Mouse (Mus musculus) forebrain, embryonic 13.5 days (tissue): ENCODE results near the gene Slc35f4. TPM values are rescaled to one million over a fixed set of nuclear protein-coding genes. Genes with fewer than 3 reads are reported as not detected.

Experiments
- ATAC-seq: fragments of 200-750 bp; cut with Nextera tagmentation; 2 replicates; pipeline ENCODE4 v1.8.0; 2017
- H3K27ac ChIP-seq: fragments of 300-500 bp; sonication (generic); 2 replicates; pipeline ENCODE4 v1.5.1; 2015; ENCODE audit warnings: inconsistent platforms, mild to moderate bottlenecking, moderate library complexity
- H3K27me3 ChIP-seq: fragments of 300-500 bp; sonication (generic); 2 replicates; pipeline ENCODE4 v1.6.1; 2015; ENCODE audit warnings: mild to moderate bottlenecking, inconsistent platforms
- H3K36me3 ChIP-seq: fragments of 300-500 bp; sonication (generic); 2 replicates; pipeline ENCODE4 v1.6.1; 2015; ENCODE audit warnings: mild to moderate bottlenecking, inconsistent platforms; ENCODE audit not compliant: poor library complexity, severe bottlenecking
- H3K4me1 ChIP-seq: fragments of 300-500 bp; sonication (generic); 2 replicates; pipeline ENCODE4 v1.6.1; 2015; ENCODE audit warnings: inconsistent platforms
- H3K4me2 ChIP-seq: fragments of 300-500 bp; sonication (generic); 2 replicates; pipeline ENCODE4 v1.6.1; 2015; ENCODE audit warnings: inconsistent platforms, mild to moderate bottlenecking, moderate library complexity
- H3K4me3 ChIP-seq: fragments of 300-500 bp; sonication (generic); 2 replicates; pipeline ENCODE4 v1.5.1; 2015; ENCODE audit warnings: mild to moderate bottlenecking, inconsistent platforms
- H3K9ac ChIP-seq: fragments of 300-500 bp; sonication (generic); 2 replicates; pipeline ENCODE4 v1.6.1; 2015; ENCODE audit warnings: mild to moderate bottlenecking, inconsistent platforms
- H3K9me3 ChIP-seq: fragments of 300-500 bp; sonication (generic); replicated peaks from 2 replicates; pipeline ENCODE4 v1.6.1; 2016; ENCODE audit warnings: inconsistent platforms
- WGBS: fragments of 180-500 bp; shearing (Covaris S2); methylation state at CpG from one replicate; pipeline ENCODE4 v1.1.7; 2015; 5-methylcytosine and 5-hydroxymethylcytosine counted together
- polyA plus RNA-seq: library from polyadenylated mRNA; unstranded; fragments of >200 nt; fragmentation: Nextera tagmentation; extraction: Ambion mirVana; gene quantifications from 2 replicates; pipeline ENCODE4 v1.2.1, GENCODE M21; 2015

The Slc35f4 gene
- 2.7 and 3.2 TPM in 2 replicates for polyA plus RNA-seq

DNA sequence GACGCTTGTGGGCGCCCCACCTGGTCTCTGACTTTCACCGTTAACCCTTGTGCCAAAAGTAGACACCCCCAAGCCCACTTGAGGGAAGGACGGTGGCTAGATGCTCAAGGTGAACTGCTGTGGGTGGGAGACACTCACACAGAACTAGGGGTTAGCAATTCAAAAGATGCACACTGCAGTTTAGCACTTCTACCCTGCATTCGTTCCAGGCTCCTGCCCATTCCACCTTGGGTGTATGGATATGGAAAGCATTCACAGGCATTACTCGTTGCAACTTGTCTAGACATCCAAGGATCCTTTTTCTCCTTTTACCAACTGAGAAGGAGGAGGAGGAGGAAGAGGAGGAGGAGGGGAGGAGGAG is at the start of gene Slc35f4:
Gene Slc35f4, minus strand, starts transcription at position 116 of the 361 bp plus-strand sequence.
- Histone ChIP-seq H3K4me1 (peaks cover 13% of the 10 kb centered on the region), H3K4me2 (peak within 1 kb of the TSS; percentile 97), H3K27me3 (peaks cover 11% of the 10 kb centered on the region; the same call in 1 of the 2 replicates), H3K9ac (peak within 1 kb of the TSS; percentile 67), H3K4me3 (peak within 1 kb of the TSS; percentile 53), H3K36me3 (no peaks in the 10 kb centered on the region), H3K27ac (no peak within 1 kb of the TSS; the same call in 1 of the 2 replicates), H3K9me3 (no peaks in the 10 kb centered on the region)
- 6% methylated on average over 6 of the region's 6 CpGs for WGBS
- no peak; the same call in 1 of the 2 replicates for ATAC-seq

DNA sequence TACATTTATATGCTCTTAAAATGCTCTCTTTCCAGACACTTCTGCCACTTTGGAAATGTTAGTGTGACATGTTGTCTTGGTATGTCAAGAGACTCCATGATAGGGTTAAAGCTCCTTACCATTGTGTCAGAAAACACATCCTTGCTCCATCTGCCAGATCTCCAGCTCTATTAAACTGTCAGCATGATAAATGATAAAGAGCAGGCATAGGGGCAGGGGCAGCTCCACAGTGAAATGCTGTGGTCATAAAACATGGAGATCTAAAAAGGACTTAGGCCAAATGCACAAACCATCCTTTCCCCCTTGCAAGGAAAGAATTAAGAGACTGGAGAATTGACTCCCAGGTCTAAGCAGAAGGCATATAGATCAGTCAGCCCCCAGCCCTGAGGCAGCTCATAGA is 42.5 kb upstream of the Slc35f4 start:
- Histone ChIP-seq H3K9ac (no peak overlapping the region), H3K4me2 (no peak overlapping the region), H3K9me3 (no peaks in the 10 kb centered on the region), H3K36me3 (no peaks in the 10 kb centered on the region), H3K4me3 (no peak overlapping the region), H3K4me1 (no peaks in the 10 kb centered on the region), H3K27me3 (no peaks in the 10 kb centered on the region), H3K27ac (no peak overlapping the region)
- ATAC-seq, result no peak

DNA sequence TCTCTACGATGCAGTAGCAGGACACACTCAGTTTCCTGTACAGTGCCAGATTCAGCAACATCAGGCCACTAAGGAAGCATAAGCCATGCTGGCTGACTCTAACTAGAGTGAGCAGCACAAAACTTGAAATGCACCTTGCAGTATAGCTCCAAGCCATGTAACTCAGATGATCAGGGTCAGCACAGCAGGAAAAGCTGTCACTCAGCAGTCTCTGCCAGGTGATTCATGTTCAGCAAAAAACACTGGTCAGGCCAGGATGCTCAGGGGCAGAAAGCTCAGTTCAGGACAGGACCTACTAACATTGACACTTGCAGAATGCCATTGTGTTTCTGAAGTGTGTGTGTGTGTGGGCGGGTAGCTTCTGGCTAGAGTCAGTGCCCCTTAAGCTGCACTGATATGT is 34.9 kb upstream of the Slc35f4 start:
- Histone ChIP-seq H3K4me1 (no peaks in the 10 kb centered on the region), H3K9me3 (no peaks in the 10 kb centered on the region), H3K9ac (no peak overlapping the region), H3K27ac (no peak overlapping the region), H3K4me2 (no peak overlapping the region), H3K4me3 (no peak overlapping the region), H3K27me3 (no peaks in the 10 kb centered on the region), H3K36me3 (no peaks in the 10 kb centered on the region)
- no peak for ATAC-seq
- 71% methylated on average over 2 of the region's 2 CpGs for WGBS

DNA sequence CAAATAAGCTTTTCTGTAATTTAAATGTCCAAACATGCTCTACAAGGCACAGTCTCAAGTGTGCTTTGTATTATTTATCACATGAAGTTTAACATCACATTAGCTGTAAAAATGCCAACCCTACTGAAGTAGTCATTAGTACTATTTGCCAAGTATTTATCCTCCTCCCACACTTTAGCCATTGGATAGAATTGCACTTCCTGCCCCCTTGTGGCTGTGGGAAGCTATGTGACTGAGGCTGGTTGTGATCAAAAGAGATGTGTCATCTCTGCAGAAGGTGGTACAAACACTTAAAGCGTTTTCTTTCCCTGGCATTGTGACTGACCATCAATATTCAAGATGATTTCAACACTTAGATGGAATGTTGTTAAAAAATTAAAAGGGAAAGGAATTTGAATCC is 14.3 kb upstream of the Slc35f4 start:
- Histone ChIP-seq H3K27me3 (no peaks in the 10 kb centered on the region), H3K27ac (no peak overlapping the region), H3K36me3 (no peaks in the 10 kb centered on the region), H3K4me2 (no peak overlapping the region), H3K4me3 (no peak overlapping the region), H3K9ac (no peak overlapping the region), H3K4me1 (no peaks in the 10 kb centered on the region), H3K9me3 (no peaks in the 10 kb centered on the region)
- ATAC-seq, result no peak
- WGBS, result 40% methylated on average over 1 of the region's 1 CpGs

DNA sequence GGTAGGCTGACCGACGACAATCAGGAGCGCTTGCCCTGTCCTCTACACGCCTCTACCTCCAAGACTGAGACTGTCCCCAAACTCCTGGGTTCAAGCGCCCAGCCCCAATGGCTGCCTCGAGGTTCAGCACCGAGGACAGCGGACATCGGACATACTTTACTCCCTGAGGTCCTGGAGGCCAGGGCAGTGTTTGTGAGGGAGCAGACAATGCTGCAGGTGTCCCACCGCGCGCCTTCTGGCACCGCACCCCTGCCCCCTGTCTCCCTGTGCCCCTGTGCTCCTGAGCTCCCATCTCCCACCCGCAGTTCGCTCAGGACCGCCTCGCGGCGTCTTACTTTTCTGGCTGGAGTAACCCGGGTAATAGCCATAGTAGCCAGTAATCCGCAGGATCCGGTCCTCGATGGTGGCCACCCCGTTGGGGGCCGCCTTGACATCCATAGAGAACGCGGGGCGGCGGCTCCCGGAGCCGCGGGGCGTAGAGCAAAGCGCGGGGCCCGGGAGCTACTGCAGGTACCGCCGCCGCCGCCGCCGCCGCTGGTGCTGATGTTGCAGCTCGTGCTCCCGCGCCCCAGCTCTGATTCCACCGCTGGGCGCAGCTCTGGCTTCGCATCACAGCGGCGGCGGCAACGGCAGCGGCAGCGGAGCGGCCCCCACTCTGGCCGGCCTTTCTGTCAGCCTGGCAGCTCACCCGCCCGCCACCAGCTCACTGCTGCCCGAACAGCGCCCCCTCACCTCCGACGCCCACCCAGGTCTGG is 493 bp downstream of the Slc35f4 start:
- Histone ChIP-seq H3K36me3 (no peaks in the 10 kb centered on the region), H3K9ac (peak overlapping the region; percentile 67), H3K27ac (no peak overlapping the region; the same call in 1 of the 2 replicates), H3K4me3 (peak overlapping the region; percentile 53), H3K27me3 (peaks cover 11% of the 10 kb centered on the region; the same call in 1 of the 2 replicates), H3K4me1 (peaks cover 13% of the 10 kb centered on the region), H3K9me3 (no peaks in the 10 kb centered on the region), H3K4me2 (peak overlapping the region; percentile 97)
- 2% methylated on average over 39 of the region's 63 CpGs for WGBS
- ATAC-seq, result peak; percentile 82

DNA sequence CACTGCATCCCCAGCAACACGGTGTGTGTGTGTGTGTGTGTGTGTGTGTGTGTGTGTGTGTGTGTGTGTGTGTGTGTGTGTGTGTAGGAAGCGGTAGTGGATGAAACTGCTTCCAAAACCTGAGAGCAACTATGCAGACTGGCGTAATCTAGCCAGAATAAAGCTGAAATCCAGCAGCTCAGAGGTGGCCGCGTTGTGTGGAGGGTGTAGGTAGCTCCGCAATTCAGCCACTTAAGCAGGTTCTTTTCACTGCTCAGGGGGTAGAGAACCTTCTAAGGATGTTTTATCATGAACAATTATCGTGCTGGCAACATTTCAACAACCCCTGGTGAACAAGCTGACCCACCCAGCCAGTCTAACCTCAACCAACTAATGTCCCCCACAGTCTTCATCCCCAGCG is 1.2 kb downstream of the Slc35f4 start:
- peak; percentile 54 for ATAC-seq
- no peaks in the 10 kb centered on the region for H3K9me3 ChIP-seq
- peak overlapping the region; percentile 53 for H3K4me3 ChIP-seq
- peaks cover 13% of the 10 kb centered on the region for H3K4me1 ChIP-seq
- WGBS, result 56% methylated on average over 7 of the region's 8 CpGs
- peak overlapping the region; percentile 67; the same call in 1 of the 2 replicates for H3K9ac ChIP-seq
- no peak overlapping the region for H3K27ac ChIP-seq
- H3K4me2 ChIP-seq, result peak overlapping the region; percentile 97
- peaks cover 11% of the 10 kb centered on the region; the same call in 1 of the 2 replicates for H3K27me3 ChIP-seq
- no peaks in the 10 kb centered on the region for H3K36me3 ChIP-seq

DNA sequence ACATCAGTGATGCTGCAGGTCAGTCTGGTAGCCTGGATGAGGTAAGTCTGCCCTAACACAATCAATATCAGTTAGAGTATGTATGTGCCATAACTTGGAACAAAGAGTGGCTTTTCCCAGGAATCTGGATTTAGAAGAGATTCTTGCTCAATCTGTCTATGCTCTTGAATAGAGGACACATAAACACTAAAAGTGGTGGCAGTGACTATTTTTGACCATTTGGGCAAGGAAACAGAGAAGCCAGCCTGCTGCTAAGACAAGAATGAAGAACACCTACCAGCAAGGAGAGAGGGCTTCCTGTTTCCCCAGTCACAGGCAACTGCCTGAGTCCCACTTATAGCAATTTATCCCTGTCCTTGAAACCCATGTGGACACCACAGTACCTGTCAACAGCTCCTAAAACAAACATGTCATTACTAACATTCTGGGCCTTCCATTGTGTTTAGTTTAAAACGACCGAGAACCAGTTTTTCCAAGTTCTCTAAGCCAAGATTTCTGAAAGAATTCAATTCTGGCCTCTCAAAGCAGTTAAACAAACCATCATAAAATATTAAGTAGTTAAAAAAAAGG is 10.7 kb downstream of the Slc35f4 start:
- WGBS, result 84% methylated on average over 2 of the region's 2 CpGs
- no peak overlapping the region for H3K27ac ChIP-seq
- H3K9me3 ChIP-seq, result no peaks in the 10 kb centered on the region
- no peak overlapping the region for H3K4me2 ChIP-seq
- H3K4me3 ChIP-seq, result no peak overlapping the region
- H3K4me1 ChIP-seq, result no peaks in the 10 kb centered on the region
- H3K9ac ChIP-seq, result no peak overlapping the region
- H3K36me3 ChIP-seq, result no peaks in the 10 kb centered on the region
- H3K27me3 ChIP-seq, result no peaks in the 10 kb centered on the region
- ATAC-seq, result no peak

DNA sequence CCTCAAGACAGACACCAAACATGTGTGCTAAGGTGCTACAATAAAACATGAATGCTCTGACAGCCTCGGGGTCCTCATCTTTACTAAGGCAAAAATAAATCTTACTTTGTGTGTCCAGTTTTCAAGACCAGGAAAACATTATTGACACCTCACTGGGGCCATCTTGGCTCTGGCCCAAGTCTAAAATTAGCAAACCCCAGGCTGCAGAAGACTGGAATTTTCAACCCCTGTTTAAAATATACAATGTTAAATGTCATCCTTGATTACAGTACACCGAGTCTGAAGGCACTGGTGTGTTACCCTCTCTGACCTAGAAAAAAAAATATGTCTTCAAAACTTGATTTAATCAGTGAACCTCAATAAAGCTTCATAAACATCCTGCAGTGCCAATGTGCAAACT is 11.7 kb downstream of the Slc35f4 start:
- Histone ChIP-seq H3K4me2 (no peak overlapping the region), H3K4me1 (no peaks in the 10 kb centered on the region), H3K4me3 (no peak overlapping the region), H3K27ac (no peak overlapping the region), H3K36me3 (no peaks in the 10 kb centered on the region), H3K27me3 (no peaks in the 10 kb centered on the region), H3K9ac (no peak overlapping the region), H3K9me3 (no peaks in the 10 kb centered on the region)
- 74% methylated on average over 2 of the region's 2 CpGs for WGBS
- ATAC-seq, result no peak

DNA sequence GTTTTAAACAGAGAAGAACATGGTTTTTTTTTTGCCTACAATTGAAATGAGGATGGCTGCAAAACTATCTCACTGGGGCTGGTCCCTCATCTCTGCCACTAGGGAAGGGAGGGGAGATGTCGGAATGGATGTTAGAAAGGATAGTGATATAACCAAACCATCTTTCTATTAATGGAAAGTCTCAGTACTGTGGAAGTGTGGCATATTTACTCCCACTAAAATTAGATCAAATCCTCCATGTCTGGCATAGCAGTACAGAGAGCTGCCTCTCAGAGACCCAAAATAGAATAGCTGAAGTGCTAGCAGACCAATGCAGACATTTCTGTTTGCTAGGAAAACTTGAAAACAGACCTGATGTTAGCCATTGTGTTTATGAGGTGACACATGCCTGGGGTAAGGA is 30.7 kb downstream of the Slc35f4 start:
- Histone ChIP-seq H3K9ac (no peak overlapping the region), H3K36me3 (no peaks in the 10 kb centered on the region), H3K4me3 (no peak overlapping the region), H3K27me3 (no peaks in the 10 kb centered on the region), H3K4me2 (no peak overlapping the region), H3K9me3 (no peaks in the 10 kb centered on the region), H3K4me1 (no peaks in the 10 kb centered on the region), H3K27ac (no peak overlapping the region)
- ATAC-seq, result no peak
- WGBS, result 92% methylated on average over 1 of the region's 1 CpGs

DNA sequence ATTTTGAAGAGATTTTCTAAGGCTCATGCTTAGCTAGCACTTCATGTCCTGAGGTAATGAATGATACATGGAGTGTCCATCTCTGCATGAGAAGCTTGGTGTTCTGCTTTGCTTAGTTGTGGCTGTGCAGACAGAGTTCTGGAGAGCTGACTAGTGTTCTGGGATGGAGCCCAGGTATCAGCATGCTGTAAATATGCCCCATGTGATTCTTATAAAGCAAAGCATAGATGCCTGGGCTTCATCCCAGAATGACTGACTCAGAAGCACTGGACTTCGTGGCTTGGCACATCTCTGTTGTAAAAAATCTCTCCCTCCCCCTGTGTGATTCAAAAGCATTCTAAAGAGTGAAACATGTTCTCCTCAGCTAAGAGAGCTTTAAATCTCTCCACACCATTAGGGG is 32.1 kb downstream of the Slc35f4 start:
- Histone ChIP-seq H3K36me3 (no peaks in the 10 kb centered on the region), H3K9me3 (no peaks in the 10 kb centered on the region), H3K9ac (no peak overlapping the region), H3K4me1 (no peaks in the 10 kb centered on the region), H3K4me2 (no peak overlapping the region), H3K27ac (no peak overlapping the region), H3K4me3 (no peak overlapping the region), H3K27me3 (no peaks in the 10 kb centered on the region)
- no peak for ATAC-seq
- 59% methylated on average over 1 of the region's 1 CpGs for WGBS

DNA sequence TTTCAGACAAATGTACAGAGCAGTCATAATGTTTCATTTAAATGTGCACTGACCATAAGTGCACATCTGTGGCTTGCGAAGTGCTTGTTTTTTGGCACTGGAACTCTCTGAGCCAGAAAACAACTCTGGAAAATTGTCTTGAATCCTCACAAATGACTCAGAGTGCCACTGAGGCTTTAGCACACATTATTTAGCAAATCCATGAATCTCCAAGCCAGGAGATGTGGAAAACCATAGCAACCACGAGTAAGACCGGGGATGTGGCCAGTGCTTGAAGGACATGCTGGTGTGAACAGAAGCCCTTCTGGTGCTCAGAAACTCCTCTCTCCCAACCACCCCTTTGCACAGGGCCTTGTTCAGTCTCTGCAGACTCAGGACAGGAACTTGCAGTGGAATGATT is 33.3 kb downstream of the Slc35f4 start:
- no peak overlapping the region for H3K4me2 ChIP-seq
- H3K27ac ChIP-seq, result no peak overlapping the region
- no peaks in the 10 kb centered on the region for H3K4me1 ChIP-seq
- H3K4me3 ChIP-seq, result no peak overlapping the region
- H3K27me3 ChIP-seq, result no peaks in the 10 kb centered on the region
- ATAC-seq, result no peak
- no peaks in the 10 kb centered on the region for H3K36me3 ChIP-seq
- no peak overlapping the region for H3K9ac ChIP-seq
- H3K9me3 ChIP-seq, result no peaks in the 10 kb centered on the region
- WGBS, result 77% methylated on average over 3 of the region's 3 CpGs

DNA sequence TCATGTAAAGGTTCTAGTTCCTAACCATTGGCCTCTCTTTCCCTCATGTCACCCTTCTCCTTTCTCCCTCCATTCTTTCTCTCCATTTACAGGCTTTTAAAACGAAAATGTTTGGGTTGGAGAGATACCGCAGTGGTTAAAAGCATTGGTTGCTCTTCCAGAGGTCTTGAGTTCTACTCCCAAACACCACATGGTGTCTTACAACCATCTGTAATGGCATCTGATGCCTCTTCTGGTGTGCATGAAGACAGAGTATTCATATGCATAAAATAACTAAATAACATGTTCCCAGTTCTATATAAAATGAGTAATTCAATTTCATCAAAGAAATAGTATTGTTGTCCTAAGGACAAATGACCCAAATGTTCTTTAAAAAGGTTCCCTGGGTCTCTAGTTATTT is 49.2 kb downstream of the Slc35f4 start:
- Histone ChIP-seq H3K9ac (no peak overlapping the region), H3K4me2 (no peak overlapping the region), H3K36me3 (no peaks in the 10 kb centered on the region), H3K27me3 (no peaks in the 10 kb centered on the region), H3K9me3 (no peaks in the 10 kb centered on the region), H3K27ac (no peak overlapping the region), H3K4me3 (no peak overlapping the region), H3K4me1 (0 out of 2 replicates have a peak, but pooled peaks cover 3% of the 10 kb centered on the region)
- no peak for ATAC-seq
- WGBS, result 85% methylated on average over 2 of the region's 2 CpGs
